19 mouse cellular contexts compared by ENCODE assay signal in the genomic region with DNA sequence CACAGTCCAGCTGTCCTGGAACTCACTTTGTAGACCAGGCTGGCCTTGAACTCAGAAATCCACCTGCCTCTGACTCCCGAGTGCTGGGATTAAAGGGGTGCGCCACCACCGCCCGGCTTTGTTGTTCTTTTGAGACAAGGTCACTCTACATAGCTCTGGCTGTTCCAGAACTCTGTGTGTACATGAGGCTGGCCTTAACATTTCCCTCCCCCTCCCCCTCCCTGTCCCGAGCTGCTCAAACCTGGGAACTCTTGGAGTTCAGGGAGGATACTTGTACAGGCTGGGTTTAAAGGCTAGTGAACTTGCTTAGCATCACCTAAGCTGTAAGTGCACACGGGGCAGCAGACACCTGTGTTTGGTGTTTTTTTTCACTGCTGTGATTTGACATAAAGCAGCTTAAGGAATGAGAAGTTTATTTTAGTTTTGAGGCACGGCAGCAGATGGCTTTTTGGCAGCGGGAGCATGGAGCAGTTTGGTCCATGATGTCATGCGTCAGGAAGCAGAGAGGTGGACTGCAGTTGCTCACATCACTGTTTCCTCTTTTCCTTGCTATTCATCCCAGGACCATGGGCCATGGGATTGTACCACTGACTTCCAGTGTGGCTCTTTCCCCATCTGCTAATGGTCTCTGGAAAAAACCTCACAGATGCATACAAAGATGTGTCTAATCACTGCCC. TPM values are rescaled to one million over a fixed set of nuclear protein-coding genes. Genes with fewer than 3 reads are reported as not detected.
DNase-seq lines count a peak whose midpoint lies in the region; ATAC-seq and TF ChIP-seq lines count a peak whose summit lies in the region.
"Had no signal": no experiment of that assay in that cellular context is flagged by ENCODE, and none has a peak within 500 bp of the region (broad histone marks: within the 10 kb centered on the region; RNA-seq: fewer than 3 reads in every experiment).

No protein-coding gene starts in this region.

- no peaks in the 10 kb centered on the region for H3K27me3 ChIP-seq in heart, embryonic 12.5 days (replicated peaks)
- H3K27me3 ChIP-seq in heart, embryonic 15.5 days, result no peaks in the 10 kb centered on the region
- H3K27me3 ChIP-seq in myocyte (ENCODE audit: control insufficient read depth, insufficient read depth, insufficient read length), result no peaks in the 10 kb centered on the region
- H3K27me3 ChIP-seq: CH12.LX; lung, embryonic 15.5 days; neural tube, embryonic 15.5 days had no signal

- H3K9me3 ChIP-seq in heart, embryonic 12.5 days (replicated peaks), result no peaks in the 10 kb centered on the region
- H3K9me3 ChIP-seq in heart, embryonic 15.5 days (replicated peaks), result no peaks in the 10 kb centered on the region
- H3K9me3 ChIP-seq: lung, embryonic 15.5 days; neural tube, embryonic 15.5 days had no signal

- no peak for TF ChIP-seq POLR2A in myocyte (IDR thresholded peaks at IDR 0.05; ENCODE audit: insufficient read length, low read depth)

- H3ac ChIP-seq in myocyte (ENCODE audit: control insufficient read depth, insufficient read length), result no peak overlapping the region

- no peak for DNase-seq in heart, postnatal 14 days
- peak; percentile 87 for DNase-seq in R1 (ENCODE audit: low read depth, low spot score)
- no peak for DNase-seq in layer of hippocampus, adult 18-20 months (ENCODE audit: low spot score in 2 of 2)
- DNase-seq in B cell, adult 2 months, result no peak
- DNase-seq: adrenal gland, adult 8-10 months; cerebellum, adult 9-11 months; embryo, embryonic 11 days; kidney, postnatal 25 days; liver; right cerebral cortex, adult 18-20 months; thymus, adult 2 months had no signal

- H3K79me2 ChIP-seq in myocyte (ENCODE audit: control insufficient read depth, insufficient read depth), result no peaks in the 10 kb centered on the region

- peak overlapping the region; percentile 72 for H3K27ac ChIP-seq in heart, embryonic 12.5 days (ENCODE audit: poor library complexity, severe bottlenecking)
- peak overlapping the region; percentile 81 for H3K27ac ChIP-seq in heart, embryonic 15.5 days
- H3K27ac ChIP-seq: lung, embryonic 15.5 days; neural tube, embryonic 15.5 days had no signal

- peaks cover 20% of the 10 kb centered on the region for H3K4me1 ChIP-seq in heart, embryonic 12.5 days (replicated peaks)
- peaks cover 23% of the 10 kb centered on the region for H3K4me1 ChIP-seq in heart, embryonic 15.5 days (replicated peaks)
- H3K4me1 ChIP-seq: lung, embryonic 15.5 days; megakaryocyte, embryonic 14.5 days; neural tube, embryonic 15.5 days had no signal

- ATAC-seq in heart, embryonic 12.5 days (ENCODE audit: insufficient number of reproducible peaks, low FRiP score), result no peak
- ATAC-seq in heart, embryonic 15.5 days (replicated peaks; ENCODE audit: insufficient number of reproducible peaks, insufficient read depth, low FRiP score, low read depth), result no peak
- ATAC-seq in erythroblast, adult 5-6 weeks (replicated peaks; ENCODE audit: low FRiP score, poor library complexity, severe bottlenecking), result no peak

- no peak overlapping the region for H3K9ac ChIP-seq in heart, embryonic 12.5 days
- no peak overlapping the region for H3K9ac ChIP-seq in heart, embryonic 15.5 days
- H3K9ac ChIP-seq: lung, embryonic 15.5 days; neural tube, embryonic 15.5 days had no signal

- no peak overlapping the region for H3K4me3 ChIP-seq in heart, embryonic 12.5 days
- no peak overlapping the region for H3K4me3 ChIP-seq in heart, embryonic 15.5 days
- no peak overlapping the region for H3K4me3 ChIP-seq in myocyte
- H3K4me3 ChIP-seq: lung, embryonic 15.5 days; megakaryocyte, embryonic 14.5 days; neural tube, embryonic 15.5 days had no signal

- no peak overlapping the region for H3K4me2 ChIP-seq in heart, embryonic 12.5 days
- H3K4me2 ChIP-seq in heart, embryonic 15.5 days, result peak overlapping the region; percentile 23
- H3K4me2 ChIP-seq in myocyte (ENCODE audit: low read depth), result peak overlapping the region; percentile 40
- H3K4me2 ChIP-seq: lung, embryonic 15.5 days; neural tube, embryonic 15.5 days had no signal

- intact Hi-C loops in heart, postnatal 14 days (cut with DNase I), result no loop called here

- no peaks in the 10 kb centered on the region for H3K36me3 ChIP-seq in heart, embryonic 12.5 days
- no peaks in the 10 kb centered on the region for H3K36me3 ChIP-seq in heart, embryonic 15.5 days
- H3K36me3 ChIP-seq in myocyte (ENCODE audit: control insufficient read depth, insufficient read depth), result no peaks in the 10 kb centered on the region
- H3K36me3 ChIP-seq: lung, embryonic 15.5 days; neural tube, embryonic 15.5 days had no signal

- WGBS in heart, embryonic 12.5 days, result 37% methylated on average over 9 of the region's 9 CpGs
- 24% methylated on average over 9 of the region's 9 CpGs for WGBS in heart, embryonic 15.5 days

TF ChIP-seq in myocyte, 11 proteins besides CTCF, POLR2A, EP300 and RAD21:
- TF ChIP-seq TCF12 (IDR thresholded peaks at IDR 0.05; ENCODE audit: insufficient read depth, poor library complexity, severe bottlenecking), result no peak
- TF ChIP-seq MYOD1 (IDR thresholded peaks at IDR 0.05; ENCODE audit: control insufficient read depth in 1 of 3, insufficient read length in 2 of 3, low read depth in 2 of 3), result peak in 2 of 3 experiments; percentile 42 to 66

RNA-seq across cellular contexts. Expression of a gene that starts 9.5 kb away (rescaled TPM):
- 11.8 and 12.1 TPM in 2 replicates for polyA plus RNA-seq in heart, embryonic 12.5 days (2016; fragmentation: Nextera tagmentation; extraction: Ambion mirVana)
- 10 to 100 TPM; 18.9 to 27.7 TPM for total RNA-seq in heart, postnatal 14 days (2021)
- 14.3 and 15.5 TPM in 2 replicates for polyA plus RNA-seq in heart, embryonic 15.5 days (2015; fragmentation: Nextera tagmentation; extraction: Ambion mirVana)
- polyA plus RNA-seq in myocyte (2012; fragmentation: generic; extraction: Trizol), result 4.7 TPM
- 0.58 TPM in 1 of 2 replicates, not detected in the other for total RNA-seq in erythroblast, adult 5-6 weeks (2015; ENCODE audit: low replicate concordance)
- 0.56 and 1.0 TPM in 2 replicates for total RNA-seq in erythroblast, adult 5-6 weeks (2017; ENCODE audit: low replicate concordance)
- total RNA-seq in layer of hippocampus, adult 18-20 months (2021), result 1 to 10 TPM; 2.2 to 2.3 TPM

RNA-seq across cellular contexts. Expression of a gene that starts 15.2 kb away (rescaled TPM):
- 33.9 and 34.2 TPM in 2 replicates for polyA plus RNA-seq in heart, embryonic 12.5 days (2016; fragmentation: Nextera tagmentation; extraction: Ambion mirVana)
- 10 to 100 TPM; 10.1 to 11.0 TPM for total RNA-seq in heart, postnatal 14 days (2021)
- polyA plus RNA-seq in heart, embryonic 15.5 days (2015; fragmentation: Nextera tagmentation; extraction: Ambion mirVana), result 31.2 and 33.9 TPM in 2 replicates
- polyA plus RNA-seq in myocyte (2012; fragmentation: generic; extraction: Trizol), result 7.6 TPM
- total RNA-seq in erythroblast, adult 5-6 weeks (2015; ENCODE audit: low replicate concordance), result 1.3 and 3.1 TPM in 2 replicates
- 10.5 and 12.9 TPM in 2 replicates for total RNA-seq in erythroblast, adult 5-6 weeks (2017; ENCODE audit: low replicate concordance)
- 1 to 10 TPM; 7.5 to 7.9 TPM for total RNA-seq in layer of hippocampus, adult 18-20 months (2021)

RNA-seq across cellular contexts. Expression of a gene that starts 37.6 kb away (rescaled TPM):
- polyA plus RNA-seq in heart, embryonic 12.5 days (2016; fragmentation: Nextera tagmentation; extraction: Ambion mirVana), result 137 and 146 TPM in 2 replicates
- 10 to 100 TPM; 81.8 to 88.5 TPM for total RNA-seq in heart, postnatal 14 days (2021)
- polyA plus RNA-seq in heart, embryonic 15.5 days (2015; fragmentation: Nextera tagmentation; extraction: Ambion mirVana), result 121 and 134 TPM in 2 replicates
- 71.7 TPM for polyA plus RNA-seq in myocyte (2012; fragmentation: generic; extraction: Trizol)
- total RNA-seq in erythroblast, adult 5-6 weeks (2015; ENCODE audit: low replicate concordance), result 15.8 and 24.9 TPM in 2 replicates
- 26.3 and 36.8 TPM in 2 replicates for total RNA-seq in erythroblast, adult 5-6 weeks (2017; ENCODE audit: low replicate concordance)
- total RNA-seq in layer of hippocampus, adult 18-20 months (2021), result 10 to 100 TPM; 64.3 to 65.2 TPM

RNA-seq across cellular contexts. Expression of a gene that starts 37.6 kb away (rescaled TPM):
- polyA plus RNA-seq in heart, embryonic 12.5 days (2016; fragmentation: Nextera tagmentation; extraction: Ambion mirVana), result 13.0 and 19.1 TPM in 2 replicates
- total RNA-seq in heart, postnatal 14 days (2021), result 1 to 10 TPM; 3.0 to 3.3 TPM
- polyA plus RNA-seq in heart, embryonic 15.5 days (2015; fragmentation: Nextera tagmentation; extraction: Ambion mirVana), result 9.2 and 9.5 TPM in 2 replicates
- 4.2 TPM for polyA plus RNA-seq in myocyte (2012; fragmentation: generic; extraction: Trizol)
- 9.0 and 34.6 TPM in 2 replicates for total RNA-seq in erythroblast, adult 5-6 weeks (2015; ENCODE audit: low replicate concordance)
- total RNA-seq in erythroblast, adult 5-6 weeks (2017; ENCODE audit: low replicate concordance), result 10.7 and 25.5 TPM in 2 replicates
- 10 to 100 TPM; 10.6 to 14.6 TPM for total RNA-seq in layer of hippocampus, adult 18-20 months (2021)

Comparison
In these comparisons a context has a peak if more than half of its experiments do, and no peak if none do; other contexts are left out.
1. RNA of a gene that starts 9.5 kb away (total RNA-seq): 18.9 to 27.7 TPM in heart, postnatal 14 days; 2.2 to 2.3 TPM in layer of hippocampus, adult 18-20 months and 0.56 to 1.0 TPM in erythroblast, adult 5-6 weeks; every median in the first group is over 4 times any median in the second.